Mouse (Mus musculus) spleen, adult 12 weeks (tissue): Measurements from ENCODE around the gene Polr2l.
"Not testable (repeated sequence)": the region's sequence is repeated elsewhere in the genome, so short reads cannot be mapped to it uniquely, and the experiment has no call there.

Experiments used
- DNase-seq: peaks from one replicate; pipeline ENCODE4 v3.0.0; 2022; ENCODE audit warnings: low spot score

Gene Polr2l

GRCm38 (mm10) chr7:141451928-141452327, 23.0 kb downstream of the Polr2l start:
- no peak for DNase-seq

GRCm38 (mm10) chr7:141447110-141447991, 27.6 kb downstream of the Polr2l start, which contains the start of gene Rplp2:
Gene Rplp2 (plus strand): TSS chr7:141447370.
- DNase-seq: peak; percentile 93

- DNase-seq: not testable (repeated sequence)
These were observed 28.6 kb downstream of the Polr2l start for GRCm38 (mm10) chr7:141446374-141446773.

GRCm38 (mm10) chr7:141443828-141444237, 31.1 kb downstream of the Polr2l start, which contains the start of gene Pidd1:
Gene Pidd1 (minus strand): TSS chr7:141444025.
- DNase-seq: peak; percentile 62

- no peak for DNase-seq
These were observed 31.7 kb downstream of the Polr2l start for GRCm38 (mm10) chr7:141443081-141443821.

- DNase-seq: no peak
These were observed 32.7 kb downstream of the Polr2l start for GRCm38 (mm10) chr7:141442199-141442598.

GRCm38 (mm10) chr7:141441460-141441859, 33.5 kb downstream of the Polr2l start:
- DNase-seq: no peak

DNA sequence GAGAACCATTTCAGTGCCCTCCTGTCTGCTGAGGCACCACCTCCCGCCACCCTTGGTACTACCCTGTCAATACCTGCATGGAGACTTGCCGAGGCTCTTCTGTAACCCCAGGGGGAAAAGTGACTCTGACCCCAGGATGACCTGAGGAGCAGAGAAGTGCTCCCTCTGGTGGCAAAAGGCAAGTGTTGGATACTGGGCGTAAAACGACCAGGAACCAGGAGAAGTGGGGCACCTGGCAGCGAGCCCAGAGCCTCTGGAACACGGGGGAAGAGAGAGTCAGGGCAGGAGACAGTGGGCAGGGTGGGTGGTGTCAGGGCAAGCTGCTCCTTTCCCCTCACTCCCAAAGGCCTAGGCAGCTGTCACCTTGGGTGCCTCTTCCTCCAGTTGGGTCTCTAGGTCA, 34.3 kb downstream of the Polr2l start:
- DNase-seq: no peak

- no peak for DNase-seq
These were observed 35.1 kb downstream of the Polr2l start for GRCm38 (mm10) chr7:141439811-141440210.

DNA sequence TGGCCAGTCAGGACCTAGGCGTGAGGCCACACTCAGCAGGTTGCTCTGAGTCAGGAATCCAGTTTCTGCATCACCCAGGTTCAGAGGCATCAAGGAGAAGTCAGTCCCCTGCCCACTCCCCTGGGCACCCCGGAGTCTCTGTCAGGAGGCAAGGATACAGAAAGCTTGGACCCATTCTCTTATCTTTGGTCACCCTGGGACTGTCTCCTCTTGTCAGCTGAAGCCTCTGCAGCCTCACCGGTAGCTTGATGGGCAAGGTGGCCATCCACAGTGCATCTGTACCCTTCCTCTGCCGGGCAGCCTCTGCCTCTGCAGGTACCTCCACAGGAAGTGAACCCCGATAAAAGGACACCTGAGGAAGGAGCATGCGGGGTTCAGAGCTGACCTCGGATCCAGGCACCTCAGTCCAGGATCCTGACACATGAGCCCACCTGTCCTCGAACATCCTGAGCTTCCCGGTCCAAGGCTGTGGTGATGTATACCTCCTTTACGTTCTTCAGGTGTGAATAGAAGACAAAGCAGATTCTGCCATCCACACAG, 35.7 kb downstream of the Polr2l start:
- no peak for DNase-seq

DNA sequence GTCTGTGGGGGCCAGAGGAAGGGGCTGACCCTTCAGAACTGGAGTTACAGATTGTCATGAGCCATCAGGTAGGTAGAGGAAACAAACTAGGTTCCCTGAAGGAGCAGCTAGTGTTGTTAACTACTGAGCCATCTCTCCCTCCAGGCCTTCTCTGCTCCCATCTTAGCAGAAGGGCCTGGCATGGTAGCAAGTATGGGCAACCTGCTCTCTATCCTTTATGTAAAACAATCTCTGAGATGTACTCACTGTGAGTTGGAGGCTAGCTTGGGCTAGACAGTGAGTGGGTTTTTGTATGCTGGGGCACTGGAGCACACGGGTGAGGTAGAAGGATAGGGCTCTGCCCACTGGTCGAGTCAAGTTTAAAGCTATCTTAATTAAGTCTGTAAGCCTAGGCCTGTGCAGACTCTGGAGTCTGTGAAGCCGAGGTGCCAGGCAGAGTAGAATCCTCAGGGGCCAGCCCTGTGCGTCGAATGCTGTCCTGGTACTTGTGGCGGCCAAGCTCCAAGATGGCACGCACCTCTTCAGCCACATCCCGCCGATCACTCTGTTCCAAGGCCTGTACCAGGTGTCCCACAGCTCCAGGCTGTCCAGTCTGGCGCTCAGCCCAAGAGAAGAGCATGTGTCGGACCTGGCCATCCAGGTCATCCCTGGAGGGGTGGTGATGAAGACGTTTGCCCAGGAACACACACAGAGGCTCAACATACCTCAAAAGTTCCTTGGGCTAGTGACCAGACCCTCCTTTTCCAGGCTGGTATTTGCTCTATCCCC, 36.5 kb downstream of the Polr2l start:
- no peak for DNase-seq

GRCm38 (mm10) chr7:141437178-141438120, 37.5 kb downstream of the Polr2l start, which contains the start of gene Slc25a22:
Gene Slc25a22 (minus strand): TSS chr7:141437892.
- DNase-seq: peak; percentile 79

DNA sequence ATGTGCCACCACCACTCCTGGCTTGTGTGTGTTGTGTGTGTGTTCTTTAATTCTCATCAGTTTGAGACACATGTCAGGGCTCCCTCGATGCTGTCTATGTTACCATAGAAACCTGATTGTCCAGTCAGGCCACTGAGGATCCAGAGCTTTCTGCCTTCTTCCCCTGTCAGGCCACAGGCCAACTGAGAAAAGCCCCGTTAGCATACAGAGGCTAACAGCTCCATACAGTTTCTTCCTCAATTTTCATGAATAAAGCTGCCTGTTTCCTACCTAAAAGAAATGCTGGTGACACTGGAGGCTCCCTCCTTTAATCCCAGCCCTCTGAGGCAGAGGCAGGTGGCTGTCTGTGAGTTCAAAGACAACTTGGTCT, 38.4 kb downstream of the Polr2l start:
- DNase-seq: no peak

GRCm38 (mm10) chr7:141435856-141436522, 38.9 kb downstream of the Polr2l start:
- DNase-seq: no peak

GRCm38 (mm10) chr7:141435129-141435855, 39.6 kb downstream of the Polr2l start:
- DNase-seq: peak; percentile 67

DNA sequence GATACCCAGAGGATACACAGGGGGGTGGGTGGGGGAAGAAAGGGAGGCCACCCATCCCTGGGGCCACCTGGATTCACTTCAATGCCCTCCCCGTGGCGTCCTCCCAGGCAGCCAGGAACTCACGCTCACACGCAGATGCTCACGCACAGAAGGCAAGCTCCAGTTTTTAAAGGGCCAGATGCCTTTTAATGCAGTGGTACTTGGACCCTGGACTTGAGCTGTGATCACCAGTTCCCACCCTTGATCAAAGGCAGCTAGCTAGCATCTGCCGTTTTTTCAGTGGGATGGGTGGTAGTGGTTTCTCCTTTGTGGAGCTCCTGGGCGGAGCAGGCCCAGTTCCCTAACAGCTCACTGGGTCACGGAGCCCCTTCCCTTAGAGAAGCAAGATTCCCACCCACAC, 40.5 kb downstream of the Polr2l start:
- DNase-seq: no peak

DNA sequence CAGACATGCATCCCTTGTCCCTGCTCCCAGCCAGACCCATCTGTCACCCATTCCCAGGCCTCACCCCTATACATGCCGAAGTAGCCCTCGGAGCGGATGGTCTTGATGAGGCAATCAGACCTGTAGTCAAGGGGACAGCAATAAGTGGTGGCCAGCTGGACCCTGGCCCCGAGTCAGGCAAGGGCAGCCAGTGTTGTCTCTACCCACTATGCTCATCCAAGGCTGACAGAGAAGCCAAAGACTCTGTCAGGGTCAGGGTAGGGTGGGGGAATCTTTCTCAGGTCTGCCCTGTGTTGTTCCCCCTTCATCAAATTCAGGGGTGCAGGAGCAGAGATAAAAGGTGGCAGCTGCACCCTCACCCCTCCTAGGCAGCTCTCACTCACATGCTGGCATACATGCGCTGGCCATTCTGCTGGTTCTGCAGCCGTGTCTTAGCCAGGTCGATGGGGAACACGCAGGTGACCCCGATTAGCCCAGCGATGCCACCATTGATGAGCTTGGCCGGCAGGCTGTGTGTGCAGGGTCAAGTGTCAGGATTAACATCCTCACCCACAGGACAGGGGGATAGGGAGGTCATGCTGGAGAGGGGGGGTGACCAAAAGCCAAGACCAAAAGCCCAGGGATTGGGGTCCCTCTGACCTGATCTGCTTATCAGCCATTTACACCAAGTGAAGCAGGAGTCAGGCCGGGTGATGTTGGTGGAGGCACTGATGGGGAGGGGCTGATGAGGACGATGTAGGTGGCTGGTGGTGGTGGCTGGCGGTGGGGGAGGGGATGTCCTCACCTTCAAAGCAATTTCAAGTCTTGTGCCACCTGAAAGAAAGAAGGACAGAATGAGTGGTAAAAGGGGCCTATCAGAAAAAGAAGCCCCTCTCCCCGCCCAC, 41.2 kb downstream of the Polr2l start:
- no peak for DNase-seq

GRCm38 (mm10) chr7:141432741-141433516, 42.0 kb downstream of the Polr2l start:
- DNase-seq: no peak
